Mouse (Mus musculus) MEL (cell line): ENCODE measurements at regions not wholly inside any gene's neighbourhood (a gene's known extent, or its start where the extent isn't known, plus 50 kb on each side); places are given as distances from the start of the nearest gene placed in this dataset.

Source experiments
- DNase-seq: peaks from one replicate; pipeline ENCODE4 v3.0.0; 2011; ENCODE audit warnings: low read depth, low spot score
- H3K27ac ChIP-seq: 2 replicates; pipeline ENCODE4 v1.5.1; 2012; ENCODE audit warnings: low read depth, mild to moderate bottlenecking, control low read depth, low read length, moderate library complexity; ENCODE audit not compliant: control insufficient read depth
- H3K27me3 ChIP-seq, 2 experiments: fragments of 150-350 bp in 1 of 2; sonication (generic) in 1 of 2; 2 replicates each; pipeline ENCODE4 v1.6.1; 2012; ENCODE audit warnings: low read length in 2 of 2, mild to moderate bottlenecking in 2 of 2, improper control_type of control experiment in 1 of 2, moderate library complexity in 1 of 2; ENCODE audit not compliant: insufficient read depth in 2 of 2, control insufficient read depth in 1 of 2
- H3K36me3 ChIP-seq, 2 experiments: 2 replicates each; pipeline ENCODE4 v1.6.1; 2012 to 2014; ENCODE audit warnings: low read length in 2 of 2, improper control_type of control experiment in 1 of 2, inconsistent platforms in 1 of 2, mild to moderate bottlenecking in 1 of 2; ENCODE audit not compliant: insufficient read depth in 2 of 2, control insufficient read depth in 1 of 2
- H3K4me1 ChIP-seq, 2 experiments: fragments of 150-350 bp in 1 of 2; sonication (generic) in 1 of 2; 2 replicates each; pipeline ENCODE4 v1.6.1; 2012; ENCODE audit warnings: low read length in 2 of 2, improper control_type of control experiment in 1 of 2, mild to moderate bottlenecking in 1 of 2; ENCODE audit not compliant: insufficient read depth in 2 of 2, control insufficient read depth in 1 of 2
- H3K4me3 ChIP-seq, 2 experiments: fragments of 150-350 bp in 1 of 2; sonication (generic) in 1 of 2; 2 replicates each; pipeline ENCODE4 v1.5.1; 2012; ENCODE audit warnings: low read depth in 2 of 2, low read length in 2 of 2, mild to moderate bottlenecking in 2 of 2, moderate library complexity in 2 of 2, control low read depth in 1 of 2, improper control_type of control experiment in 1 of 2; ENCODE audit not compliant: control insufficient read depth in 1 of 2, insufficient read depth in 1 of 2
- H3K79me2 ChIP-seq: 2 replicates; pipeline ENCODE4 v1.6.1; 2012; ENCODE audit warnings: mild to moderate bottlenecking, low read length, moderate library complexity; ENCODE audit not compliant: control insufficient read depth, poor library complexity, insufficient read depth
- H3K9ac ChIP-seq: 2 replicates; pipeline ENCODE4 v1.6.1; 2012; ENCODE audit warnings: low read depth, mild to moderate bottlenecking, control low read depth, low read length, moderate library complexity; ENCODE audit not compliant: control insufficient read depth, poor library complexity, severe bottlenecking
- H3K9me3 ChIP-seq: fragments of 150-350 bp; sonication (generic); replicated peaks from 2 replicates; pipeline ENCODE4 v1.6.1; 2012; ENCODE audit warnings: mild to moderate bottlenecking, low read length, improper control_type of control experiment, moderate library complexity; ENCODE audit not compliant: insufficient read depth
- CHD2 ChIP-seq: IDR thresholded peaks from 2 replicates; pipeline ENCODE4 v1.6.1; 2011; ENCODE audit warnings: low read length, improper control_type of control experiment
- CTCF ChIP-seq, 3 experiments: IDR thresholded peaks in 2 of 3; conservative IDR thresholded peaks in 1 of 3; 2 replicates each; pipeline ENCODE4 v1.5.1; 2011 to 2012; ENCODE audit warnings: low read length in 3 of 3, low read depth in 2 of 3, mild to moderate bottlenecking in 2 of 3, improper control_type of control experiment in 1 of 3, inconsistent platforms in 1 of 3, mixed read lengths in 1 of 3, moderate library complexity in 1 of 3; ENCODE audit not compliant: control insufficient read depth in 1 of 3, insufficient read depth in 1 of 3, poor library complexity in 1 of 3, severe bottlenecking in 1 of 3
- ELF1 ChIP-seq: IDR thresholded peaks from 2 replicates; pipeline ENCODE4 v1.6.1; 2014; ENCODE audit warnings: low read depth, mild to moderate bottlenecking, inconsistent platforms, low read length, improper control_type of control experiment, moderate library complexity
- EP300 ChIP-seq, 2 experiments: IDR thresholded peaks; 2 replicates each; pipeline ENCODE4 v1.6.1; 2011; ENCODE audit warnings: improper control_type of control experiment in 2 of 2, low read length in 2 of 2, low read depth in 1 of 2, mild to moderate bottlenecking in 1 of 2
- MAFK ChIP-seq: IDR thresholded peaks from 2 replicates; pipeline ENCODE4 v1.6.1; 2011; ENCODE audit warnings: low read depth, mild to moderate bottlenecking, low read length, improper control_type of control experiment, borderline replicate concordance
- MAX ChIP-seq: IDR thresholded peaks from 2 replicates; pipeline ENCODE4 v1.6.1; 2011; ENCODE audit warnings: low read length, improper control_type of control experiment
- MAZ ChIP-seq: IDR thresholded peaks from 2 replicates; pipeline ENCODE4 v1.6.1; 2012; ENCODE audit warnings: low read depth, mild to moderate bottlenecking, inconsistent platforms, low read length, improper control_type of control experiment
- MXI1 ChIP-seq: IDR thresholded peaks from 2 replicates; pipeline ENCODE4 v1.6.1; 2011; ENCODE audit warnings: mild to moderate bottlenecking, low read depth, low read length, improper control_type of control experiment
- MYB ChIP-seq: IDR thresholded peaks from 2 replicates; pipeline ENCODE4 v1.6.1; 2011; ENCODE audit warnings: mild to moderate bottlenecking, low read depth, low read length, improper control_type of control experiment
- POLR2AphosphoS5 ChIP-seq: IDR thresholded peaks from 2 replicates; pipeline ENCODE4 v1.6.1; 2012; ENCODE audit warnings: low read depth, borderline replicate concordance, mild to moderate bottlenecking, inconsistent platforms, low read length, moderate library complexity, mixed read lengths
- RCOR1 ChIP-seq: IDR thresholded peaks from 2 replicates; pipeline ENCODE4 v1.6.1; 2012; ENCODE audit warnings: low read depth, mild to moderate bottlenecking, inconsistent platforms, low read length, improper control_type of control experiment
- SIN3A ChIP-seq: IDR thresholded peaks from 2 replicates; pipeline ENCODE4 v1.6.1; 2012; ENCODE audit warnings: low read length, improper control_type of control experiment, inconsistent platforms
- TBP ChIP-seq: IDR thresholded peaks from 2 replicates; pipeline ENCODE4 v1.8.0; 2011; ENCODE audit warnings: low read depth, low read length, improper control_type of control experiment
- TCF12 ChIP-seq: IDR thresholded peaks from 2 replicates; pipeline ENCODE4 v1.6.1; 2014; ENCODE audit warnings: low read depth, mild to moderate bottlenecking, inconsistent platforms, low read length, improper control_type of control experiment, moderate library complexity
- UBTF ChIP-seq: IDR thresholded peaks from 2 replicates; pipeline ENCODE4 v1.6.1; 2012; ENCODE audit warnings: low read depth, mild to moderate bottlenecking, inconsistent platforms, low read length, improper control_type of control experiment, moderate library complexity, borderline replicate concordance; ENCODE audit not compliant: insufficient read depth
- USF1 ChIP-seq: IDR thresholded peaks from 2 replicates; pipeline ENCODE4 v1.6.1; 2014; ENCODE audit warnings: low read depth, mild to moderate bottlenecking, inconsistent platforms, low read length, improper control_type of control experiment, moderate library complexity
- ZC3H11A ChIP-seq: IDR thresholded peaks from 2 replicates; pipeline ENCODE4 v1.6.1; 2012; ENCODE audit warnings: low read depth, mild to moderate bottlenecking, inconsistent platforms, low read length, improper control_type of control experiment
- ZKSCAN1 ChIP-seq: IDR thresholded peaks from 2 replicates; pipeline ENCODE4 v1.6.1; 2012; ENCODE audit warnings: low read depth, mild to moderate bottlenecking, inconsistent platforms, low read length, improper control_type of control experiment, moderate library complexity
- ZNF384 ChIP-seq: IDR thresholded peaks from 2 replicates; pipeline ENCODE4 v1.6.1; 2012; ENCODE audit warnings: low read depth, mild to moderate bottlenecking, inconsistent platforms, low read length, improper control_type of control experiment

- no peak for TF ChIP-seq TCF12
- no peak for TF ChIP-seq USF1
- Histone ChIP-seq H3K9me3 (no peaks in the 10 kb centered on the region), H3K4me3 (no peak overlapping the region), H3K27me3 (peaks cover 0 to 4% of the 10 kb centered on the region in 2 experiments; a peak in 2 of 4 replicates), H3K79me2 (no peaks in the 10 kb centered on the region), H3K36me3 (no peaks in the 10 kb centered on the region), H3K9ac (no peak overlapping the region), H3K4me1 (no peaks in the 10 kb centered on the region), H3K27ac (no peak overlapping the region)
- DNase-seq: no peak
These were observed 67.4 kb downstream of the Areg start for GRCm38 (mm10) chr5:91206569-91207490.

- no peak overlapping the region for H3K27ac ChIP-seq
- H3K9ac ChIP-seq: no peak overlapping the region
- H3K4me1 ChIP-seq: no peaks in the 10 kb centered on the region
- H3K36me3 ChIP-seq: no peaks in the 10 kb centered on the region
- TF ChIP-seq TBP (no peak), MXI1 (no peak), MAX (no peak)
- H3K27me3 ChIP-seq: peaks cover 0 to 2% of the 10 kb centered on the region in 2 experiments; a peak in 1 of 4 replicates
- no peak overlapping the region for H3K4me3 ChIP-seq
- no peaks in the 10 kb centered on the region for H3K9me3 ChIP-seq
- DNase-seq: no peak
- H3K79me2 ChIP-seq: no peaks in the 10 kb centered on the region
These were observed 80.8 kb downstream of the Areg start for GRCm38 (mm10) chr5:91220174-91220573.

- H3K4me1 ChIP-seq: no peaks in the 10 kb centered on the region
- no peak overlapping the region for H3K4me3 ChIP-seq
- DNase-seq: no peak
- no peak overlapping the region for H3K27ac ChIP-seq
- TF ChIP-seq ZC3H11A: no peak
- no peak for TF ChIP-seq ZKSCAN1
- H3K36me3 ChIP-seq: no peaks in the 10 kb centered on the region
- no peaks in the 10 kb centered on the region for H3K9me3 ChIP-seq
- no peak overlapping the region for H3K9ac ChIP-seq
- H3K27me3 ChIP-seq: no peaks in the 10 kb centered on the region
- H3K79me2 ChIP-seq: no peaks in the 10 kb centered on the region
These were observed 102.3 kb downstream of the Areg start for GRCm38 (mm10) chr5:91241656-91242055.

- Histone ChIP-seq H3K27me3 (no peaks in the 10 kb centered on the region; a peak in 1 of 4 replicates), H3K4me3 (no peak overlapping the region), H3K36me3 (no peaks in the 10 kb centered on the region), H3K4me1 (no peaks in the 10 kb centered on the region), H3K27ac (no peak overlapping the region), H3K9ac (no peak overlapping the region), H3K79me2 (no peaks in the 10 kb centered on the region), H3K9me3 (no peaks in the 10 kb centered on the region)
- no peak for DNase-seq
- TF ChIP-seq POLR2AphosphoS5: no peak
- no peak for TF ChIP-seq SIN3A
- TF ChIP-seq ZNF384: no peak
- no peak for TF ChIP-seq ELF1
- TF ChIP-seq ZKSCAN1: no peak
- TF ChIP-seq MAX: no peak
- TF ChIP-seq MXI1: no peak
- no peak for TF ChIP-seq USF1
- no peak for TF ChIP-seq CHD2
- no peak for TF ChIP-seq MAFK
- TF ChIP-seq UBTF: no peak
- no peak for TF ChIP-seq RCOR1
- no peak for TF ChIP-seq MYB
- TF ChIP-seq CTCF (IDR thresholded peaks at IDR 0.05 in 2 of 3, conservative IDR thresholded peaks at IDR 0.05 in 1 of 3; ENCODE audit: control insufficient read depth in 1 of 3, insufficient read depth in 1 of 3, low read depth in 2 of 3, low read length in 3 of 3, poor library complexity in 1 of 3, severe bottlenecking in 1 of 3): no peak
- TF ChIP-seq EP300 (IDR thresholded peaks at IDR 0.05; ENCODE audit: low read depth in 1 of 2, low read length in 2 of 2): no peak
- TF ChIP-seq TBP: no peak
- no peak for TF ChIP-seq MAZ
These were observed 108.0 kb downstream of the Areg start for GRCm38 (mm10) chr5:91247444-91247843.
